Mouse (Mus musculus) kidney, embryonic 14.5 days (tissue): ENCODE data around the gene Carmil2. TPM values are rescaled to one million over a fixed set of nuclear protein-coding genes. Genes with fewer than 3 reads are reported as not detected.

ENCODE experiments used
- ATAC-seq: fragments of 200-750 bp; cut with Nextera tagmentation; 2 replicates; pipeline ENCODE4 v1.8.0; 2017; ENCODE audit warnings: moderate number of reproducible peaks, mild to moderate bottlenecking, moderate TSS enrichment, moderate library complexity; ENCODE audit not compliant: low FRiP score, low TSS enrichment
- H3K27ac ChIP-seq: fragments of 300-500 bp; sonication (generic); 2 replicates; pipeline ENCODE4 v1.5.1; 2014; ENCODE audit warnings: low read depth, mild to moderate bottlenecking, low read length, moderate library complexity, mixed read lengths
- H3K27me3 ChIP-seq: fragments of 300-500 bp; sonication (generic); 2 replicates; pipeline ENCODE4 v1.6.1; 2014; ENCODE audit warnings: mild to moderate bottlenecking, low read length; ENCODE audit not compliant: control insufficient read depth, insufficient read depth
- H3K36me3 ChIP-seq: fragments of 300-500 bp; sonication (generic); 2 replicates; pipeline ENCODE4 v1.6.1; 2014; ENCODE audit warnings: low read length, mixed read lengths; ENCODE audit not compliant: control insufficient read depth, insufficient read depth
- H3K4me1 ChIP-seq: fragments of 300-500 bp; sonication (generic); 2 replicates; pipeline ENCODE4 v1.6.1; 2014; ENCODE audit warnings: low read length, mixed read lengths; ENCODE audit not compliant: control insufficient read depth, insufficient read depth
- H3K4me2 ChIP-seq: fragments of 300-500 bp; sonication (generic); replicated peaks from 2 replicates; pipeline ENCODE4 v1.6.1; 2014; ENCODE audit warnings: low read depth, mild to moderate bottlenecking, low read length
- H3K4me3 ChIP-seq: fragments of 300-500 bp; sonication (generic); 2 replicates; pipeline ENCODE4 v1.5.1; 2014; ENCODE audit warnings: mild to moderate bottlenecking, low read length
- H3K9ac ChIP-seq: fragments of 300-500 bp; sonication (generic); 2 replicates; pipeline ENCODE4 v1.6.1; 2014; ENCODE audit warnings: low read depth, mild to moderate bottlenecking, low read length, moderate library complexity
- H3K9me3 ChIP-seq: fragments of 300-500 bp; sonication (generic); 2 replicates; pipeline ENCODE4 v1.6.1; 2016; ENCODE audit warnings: low read length; ENCODE audit not compliant: control insufficient read depth
- WGBS: fragments of 180-500 bp; shearing (Covaris S2); extraction: QIAGEN DNeasy Blood & Tissue Kit; methylation state at CpG from one replicate; pipeline ENCODE4 v1.1.7; 2014; 5-methylcytosine and 5-hydroxymethylcytosine counted together
- polyA plus RNA-seq: library from polyadenylated mRNA; unstranded; fragments of >200 nt; fragmentation: Nextera tagmentation; extraction: Ambion mirVana; gene quantifications from 2 replicates; pipeline ENCODE4 v1.2.1, GENCODE M21; 2014

Gene Carmil2
- polyA plus RNA-seq, 1 experiment from 2014 or later: 0.65 TPM

DNA sequence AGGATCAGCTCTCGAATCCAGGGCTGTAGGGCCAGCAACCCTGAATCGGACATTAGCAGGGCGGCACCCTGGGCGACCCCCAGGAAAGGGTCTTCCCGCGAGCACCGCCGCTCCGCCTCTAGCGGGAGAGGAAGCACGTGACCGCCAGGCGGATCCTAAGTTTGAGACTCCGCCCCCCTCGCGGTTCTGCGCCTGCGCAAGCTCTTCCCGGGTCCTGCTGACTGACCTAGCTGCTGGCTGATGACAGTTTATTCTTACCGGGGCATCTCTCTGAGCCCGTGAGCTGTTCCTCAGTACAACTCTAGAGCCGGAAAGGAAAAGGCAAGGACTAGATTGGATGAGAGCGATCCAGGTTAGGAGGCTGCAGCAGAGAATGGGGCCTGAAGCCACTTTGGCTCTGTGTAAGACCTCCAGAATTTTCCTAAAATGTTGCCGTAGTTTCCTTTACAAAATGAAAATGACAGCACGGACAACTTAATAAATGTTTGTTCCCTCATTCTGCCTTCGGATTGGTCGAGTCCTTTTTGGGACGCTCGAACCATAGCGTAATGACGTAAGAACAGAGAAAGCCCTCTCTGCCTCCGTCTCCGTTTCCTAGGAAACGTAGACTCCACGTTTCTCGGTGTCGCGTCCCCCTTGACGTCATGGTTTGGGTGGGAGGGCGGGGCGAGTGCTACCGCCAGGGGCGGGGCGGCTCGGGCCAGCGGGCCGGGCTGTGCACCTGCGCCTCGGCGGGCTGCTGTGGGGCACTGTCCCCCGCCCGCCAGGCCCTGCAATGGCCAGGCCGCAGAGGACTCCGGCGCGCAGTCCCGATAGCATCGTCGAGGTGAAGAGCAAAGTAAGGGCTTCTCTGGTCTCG is 15.1 kb downstream of the Carmil2 start, which contains the start of the genes Acd and Pard6a:
Gene Acd, minus strand, starts transcription at position 137 of the 859 bp plus-strand sequence.
Gene Pard6a, plus strand, starts transcription at position 183 of the 859 bp plus-strand sequence.
- peak within 1 kb of the TSS; percentile 47 for H3K4me3 ChIP-seq
- H3K4me1 ChIP-seq: peaks cover 15% of the 10 kb centered on the region
- peak within 1 kb of the TSS; percentile 82 for H3K4me2 ChIP-seq
- no peaks in the 10 kb centered on the region for H3K27me3 ChIP-seq
- H3K36me3 ChIP-seq: peaks cover 42% of the 10 kb centered on the region
- no peaks in the 10 kb centered on the region for H3K9me3 ChIP-seq
- WGBS: under 1% methylated on average over 60 of the region's 60 CpGs
- H3K9ac ChIP-seq: peak within 1 kb of the TSS; percentile 63
- ATAC-seq: peak; percentile 74
- peak within 1 kb of the TSS; percentile 90 for H3K27ac ChIP-seq

DNA sequence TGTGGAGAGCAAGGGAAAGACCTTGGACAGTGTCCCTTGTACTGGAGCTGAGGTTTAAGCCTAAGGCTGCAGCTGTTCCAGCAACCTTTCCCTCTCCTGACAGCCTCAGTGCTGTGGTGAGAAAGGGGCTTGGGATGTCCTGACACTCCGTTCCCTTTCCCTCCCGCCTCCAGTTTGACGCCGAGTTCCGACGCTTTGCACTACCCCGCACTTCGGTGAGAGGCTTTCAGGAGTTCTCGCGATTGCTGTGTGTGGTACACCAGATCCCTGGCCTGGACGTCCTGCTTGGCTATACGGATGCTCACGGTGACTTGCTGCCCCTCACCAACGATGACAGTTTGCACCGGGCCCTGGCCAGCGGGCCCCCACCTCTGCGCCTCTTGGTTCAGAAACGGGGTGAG is 15.9 kb downstream of the Carmil2 start:
- peak; percentile 11 for ATAC-seq
- Histone ChIP-seq H3K4me2 (peak overlapping the region; percentile 82), H3K9ac (peak overlapping the region; percentile 63), H3K4me3 (peak overlapping the region; percentile 47), H3K36me3 (peaks cover 34% of the 10 kb centered on the region), H3K4me1 (peaks cover 15% of the 10 kb centered on the region), H3K27ac (peak overlapping the region; percentile 52; the same call in 1 of the 2 replicates), H3K27me3 (no peaks in the 10 kb centered on the region), H3K9me3 (no peaks in the 10 kb centered on the region)
- 44% methylated on average over 18 of the region's 18 CpGs for WGBS

- Histone ChIP-seq H3K9me3 (no peaks in the 10 kb centered on the region), H3K36me3 (peaks cover 26% of the 10 kb centered on the region)
- WGBS: 91% methylated on average over 24 of the region's 24 CpGs
These were observed 16.8 kb downstream of the Carmil2 start for GRCm38 (mm10) chr8:105702731-105703415.

GRCm38 (mm10) chr8:105704146-105704812 is 18.2 kb downstream of the Carmil2 start:
- no peak for ATAC-seq
- Histone ChIP-seq H3K9me3 (no peaks in the 10 kb centered on the region), H3K4me3 (no peak overlapping the region), H3K9ac (no peak overlapping the region), H3K36me3 (peaks cover 15% of the 10 kb centered on the region), H3K27ac (no peak overlapping the region), H3K4me1 (peaks cover 15% of the 10 kb centered on the region), H3K27me3 (no peaks in the 10 kb centered on the region), H3K4me2 (no peak overlapping the region)
- WGBS: 88% methylated on average over 34 of the region's 34 CpGs

More at GRCm38 (mm10) chr8:105702731-105703415, 16.8 kb downstream of the Carmil2 start:
- no peak overlapping the region for H3K27ac ChIP-seq
- no peak overlapping the region for H3K4me3 ChIP-seq
- H3K9ac ChIP-seq: no peak overlapping the region
- no peak overlapping the region for H3K4me2 ChIP-seq
- ATAC-seq: no peak
- H3K27me3 ChIP-seq: no peaks in the 10 kb centered on the region
- H3K4me1 ChIP-seq: peaks cover 15% of the 10 kb centered on the region

DNA sequence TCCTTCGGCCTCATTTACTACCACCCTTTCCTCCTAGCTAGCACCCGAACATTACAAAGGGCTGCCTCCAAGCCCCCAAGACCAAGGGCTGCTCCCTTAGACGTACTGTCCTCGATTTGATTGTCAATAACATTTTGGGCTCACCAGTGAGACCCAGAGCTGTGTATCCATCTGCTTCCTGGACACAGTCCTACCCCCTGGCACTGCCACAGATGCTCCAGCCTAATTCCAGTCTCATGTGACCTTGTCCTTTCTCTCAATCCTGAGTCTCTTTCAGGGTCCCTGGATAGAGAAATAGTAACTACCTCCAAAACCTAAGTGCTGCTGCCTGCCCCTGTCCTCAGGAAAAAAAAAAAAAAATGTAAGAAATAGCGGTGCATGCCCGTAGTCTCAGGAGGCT is 18.9 kb downstream of the Carmil2 start:
- Histone ChIP-seq H3K27ac (no peak overlapping the region), H3K4me3 (no peak overlapping the region), H3K4me1 (peaks cover 10% of the 10 kb centered on the region), H3K36me3 (peaks cover 15% of the 10 kb centered on the region), H3K9ac (no peak overlapping the region), H3K9me3 (no peaks in the 10 kb centered on the region), H3K27me3 (no peaks in the 10 kb centered on the region), H3K4me2 (no peak overlapping the region)
- 89% methylated on average over 6 of the region's 6 CpGs for WGBS
- ATAC-seq: no peak

- H3K9me3 ChIP-seq: no peaks in the 10 kb centered on the region
- no peak overlapping the region for H3K27ac ChIP-seq
- no peak overlapping the region for H3K9ac ChIP-seq
- H3K36me3 ChIP-seq: peaks cover 15% of the 10 kb centered on the region
- peak overlapping the region; percentile 91 for H3K4me2 ChIP-seq
- 65% methylated on average over 12 of the region's 12 CpGs for WGBS
- no peaks in the 10 kb centered on the region for H3K27me3 ChIP-seq
- peak overlapping the region; percentile 69; the same call in 1 of the 2 replicates for H3K4me3 ChIP-seq
- H3K4me1 ChIP-seq: peaks cover 6% of the 10 kb centered on the region
- no peak for ATAC-seq
These were observed 20.4 kb downstream of the Carmil2 start for GRCm38 (mm10) chr8:105706426-105706825.

- Histone ChIP-seq H3K36me3 (peaks cover 15% of the 10 kb centered on the region), H3K4me1 (no peaks in the 10 kb centered on the region; the same call in 1 of the 2 replicates), H3K9me3 (no peaks in the 10 kb centered on the region), H3K4me3 (peak within 1 kb of the TSS; percentile 69), H3K9ac (peak within 1 kb of the TSS; percentile 79), H3K27ac (no peak within 1 kb of the TSS), H3K27me3 (no peaks in the 10 kb centered on the region), H3K4me2 (peak within 1 kb of the TSS; percentile 91)
- peak; percentile 88 for ATAC-seq
- under 1% methylated on average over 55 of the region's 55 CpGs for WGBS
These were observed 21.7 kb downstream of the Carmil2 start, which contains the start of the genes 4933405L10Rik and Enkd1 for GRCm38 (mm10) chr8:105707498-105708403. 4933405L10Rik (plus strand) TSS chr8:105707655. Enkd1 (minus strand) TSS chr8:105708210.

DNA sequence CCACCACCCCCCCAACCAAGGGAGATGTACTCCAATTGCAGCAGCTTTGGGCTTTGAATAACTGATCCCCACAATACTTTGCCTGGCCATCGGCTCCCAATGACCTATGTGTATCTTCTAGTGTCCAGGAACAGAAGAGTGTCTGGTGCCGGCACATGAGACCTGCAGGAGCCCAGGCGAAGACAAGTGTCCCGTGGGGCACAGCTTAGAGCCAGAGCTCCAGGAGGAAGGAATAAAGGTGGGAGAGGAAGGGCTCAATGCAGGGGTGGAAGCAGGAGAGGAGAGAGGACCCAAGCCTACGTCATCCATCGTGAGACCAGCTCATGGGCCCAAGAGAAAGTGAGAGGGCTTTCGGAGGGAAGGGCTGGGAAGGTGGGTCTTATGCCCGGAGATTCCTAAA is 22.6 kb downstream of the Carmil2 start:
- WGBS: 92% methylated on average over 8 of the region's 8 CpGs
- Histone ChIP-seq H3K27me3 (no peaks in the 10 kb centered on the region), H3K9ac (no peak overlapping the region), H3K4me2 (no peak overlapping the region), H3K36me3 (peaks cover 7% of the 10 kb centered on the region), H3K4me3 (no peak overlapping the region), H3K9me3 (no peaks in the 10 kb centered on the region), H3K4me1 (no peaks in the 10 kb centered on the region; the same call in 1 of the 2 replicates), H3K27ac (no peak overlapping the region)
- no peak for ATAC-seq
